Mouse (Mus musculus) embryonic fibroblast, embryonic 13.5 days (primary cell): ENCODE measurements at regions not wholly inside any gene's neighbourhood (a gene's known extent, or its start where the extent isn't known, plus 50 kb on each side); places are given as distances from the start of the nearest gene placed in this dataset.

Source experiments
- CTCF ChIP-seq: IDR thresholded peaks from 2 replicates; pipeline ENCODE4 v1.5.1; 2011; ENCODE audit warnings: mild to moderate bottlenecking, control low read depth, low read length, moderate library complexity, borderline replicate concordance; ENCODE audit not compliant: insufficient read depth
- POLR2A ChIP-seq: IDR thresholded peaks from 2 replicates; pipeline ENCODE4 v1.6.1; 2011; ENCODE audit warnings: low read depth, mild to moderate bottlenecking, control low read depth, low read length, moderate library complexity

- no peak for TF ChIP-seq CTCF
- TF ChIP-seq POLR2A: no peak
These were observed 152.3 kb upstream of the Avpr1a start for GRCm38 (mm10) chr10:122295921-122296425.
